Mouse (Mus musculus) stomach, postnatal 0 days (tissue): ENCODE data around the gene Rhd.

ENCODE experiments used
- CTCF ChIP-seq: IDR thresholded peaks from 2 replicates; pipeline ENCODE4 v1.5.1; 2016; ENCODE audit warnings: antibody characterized with exemption, low read depth, mild to moderate bottlenecking, moderate library complexity
- EP300 ChIP-seq: optimal IDR thresholded peaks from 2 replicates; pipeline ENCODE3; 2016; ENCODE audit warnings: antibody characterized with exemption

- no peak for TF ChIP-seq CTCF
- TF ChIP-seq EP300: no peak
Measured at GRCm38 (mm10) chr4:134850551-134850950, 13.8 kb upstream of the Rhd start.
